Mouse (Mus musculus) megakaryocyte, embryonic 14.5 days (primary cell): Measurements from ENCODE around the gene Mob4. TPM values are rescaled to one million over a fixed set of nuclear protein-coding genes. Genes with fewer than 3 reads are reported as not detected.

ENCODE experiments used
- H3K27me3 ChIP-seq: replicated peaks from 2 replicates; pipeline ENCODE3; 2012; ENCODE audit warnings: inconsistent platforms
- H3K36me3 ChIP-seq: replicated peaks from 2 replicates; pipeline ENCODE3; 2012; ENCODE audit warnings: low read length, inconsistent platforms, mixed read lengths
- H3K4me1 ChIP-seq: 2 replicates; pipeline ENCODE4 v1.6.1; 2012; ENCODE audit warnings: inconsistent platforms
- H3K4me3 ChIP-seq: replicated peaks from 2 replicates; pipeline ENCODE3; 2012; ENCODE audit warnings: moderate library complexity, mild to moderate bottlenecking, inconsistent platforms
- H3K9me3 ChIP-seq: 2 replicates; pipeline ENCODE4 v1.6.1; 2012; ENCODE audit warnings: inconsistent platforms
- FLI1 ChIP-seq: IDR thresholded peaks from 2 replicates; pipeline ENCODE4 v1.6.1; 2012; ENCODE audit warnings: low read length, inconsistent platforms, mixed read lengths
- GATA1 ChIP-seq: IDR thresholded peaks from 3 replicates; pipeline ENCODE4 v1.6.1; 2012; ENCODE audit warnings: mixed read lengths, low read length, inconsistent platforms, borderline replicate concordance
- polyA plus RNA-seq: library from polyadenylated mRNA; stranded (reverse); fragments of >175 nt; gene quantifications from 2 replicates; pipeline ENCODE4 v1.2.3, GENCODE M21; 2012; ENCODE audit warnings: low replicate concordance; ENCODE audit not compliant: insufficient read depth

Gene Mob4
- polyA plus RNA-seq, 1 experiment: 7.0 TPM

DNA sequence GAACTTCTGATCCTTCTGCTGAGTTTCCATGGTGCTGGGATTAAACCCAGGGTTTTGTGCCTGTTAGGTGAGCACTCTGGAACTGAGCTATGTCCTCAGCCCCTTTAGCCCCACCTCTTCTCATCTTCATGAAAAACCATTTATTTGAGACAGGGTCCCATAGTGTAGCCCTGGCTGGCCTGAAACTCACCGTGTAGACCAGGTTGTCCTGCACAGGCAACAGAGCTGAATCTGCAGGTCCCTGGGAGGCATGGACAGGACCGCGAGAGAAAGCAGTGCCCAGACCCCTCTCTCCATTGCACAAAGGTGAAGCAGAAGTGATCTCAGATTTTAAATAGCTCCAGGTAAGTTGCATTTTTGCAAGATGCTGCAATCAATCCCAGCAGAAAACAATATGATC lies 29.2 kb downstream of the Mob4 start:
- H3K27me3 ChIP-seq: no peaks in the 10 kb centered on the region
- peaks cover 51% of the 10 kb centered on the region for H3K36me3 ChIP-seq
- 0 out of 2 replicates have a peak, but pooled peaks cover 3% of the 10 kb centered on the region for H3K4me1 ChIP-seq
- no peak for TF ChIP-seq FLI1
- no peak for TF ChIP-seq GATA1
- peaks cover 8% of the 10 kb centered on the region; the same call in 1 of the 2 replicates for H3K9me3 ChIP-seq
- H3K4me3 ChIP-seq: no peak overlapping the region

DNA sequence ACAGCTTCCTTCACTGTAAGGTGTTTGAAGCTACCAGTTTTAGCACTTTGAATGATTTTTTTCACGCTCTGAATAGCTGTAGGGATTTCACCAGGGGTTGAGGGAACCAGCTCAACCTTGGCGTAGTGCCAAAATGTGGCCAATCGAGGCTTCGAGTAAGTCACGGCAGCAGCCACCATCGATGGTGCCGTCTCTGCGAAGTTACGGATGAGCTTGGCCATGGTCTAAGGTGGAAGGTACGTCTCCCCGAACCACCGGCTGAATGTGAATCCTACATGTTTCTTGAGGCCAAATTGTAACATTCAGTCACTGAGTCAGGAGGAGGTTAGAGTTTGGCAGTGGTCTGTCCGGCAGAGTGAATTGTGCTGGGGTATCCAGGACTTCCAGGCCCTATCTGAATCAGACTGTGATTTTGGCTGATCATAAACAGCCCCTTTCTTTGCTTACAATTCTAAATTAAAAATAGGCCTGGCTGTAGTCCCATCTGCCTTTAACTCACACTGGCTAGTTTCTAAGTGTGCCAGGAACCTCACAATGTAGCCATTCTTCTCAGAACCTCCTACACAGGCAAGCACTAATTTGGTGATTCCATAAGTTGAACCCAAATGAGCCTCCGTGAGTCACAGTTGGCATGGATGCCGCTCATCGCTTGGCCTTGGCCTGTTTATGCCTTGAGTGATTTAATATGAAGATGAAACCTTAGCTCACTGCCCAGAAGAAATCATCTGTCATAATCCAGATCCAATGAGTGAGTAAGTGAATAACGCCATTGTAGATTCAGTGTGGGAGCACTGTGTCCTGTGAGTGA lies 30.0 kb downstream of the Mob4 start:
- Histone ChIP-seq H3K27me3 (no peaks in the 10 kb centered on the region), H3K4me3 (no peak overlapping the region), H3K4me1 (0 out of 2 replicates have a peak, but pooled peaks cover 3% of the 10 kb centered on the region), H3K9me3 (peaks cover 8% of the 10 kb centered on the region; the same call in 1 of the 2 replicates), H3K36me3 (peaks cover 43% of the 10 kb centered on the region)
- TF ChIP-seq FLI1: no peak
- TF ChIP-seq GATA1: no peak

DNA sequence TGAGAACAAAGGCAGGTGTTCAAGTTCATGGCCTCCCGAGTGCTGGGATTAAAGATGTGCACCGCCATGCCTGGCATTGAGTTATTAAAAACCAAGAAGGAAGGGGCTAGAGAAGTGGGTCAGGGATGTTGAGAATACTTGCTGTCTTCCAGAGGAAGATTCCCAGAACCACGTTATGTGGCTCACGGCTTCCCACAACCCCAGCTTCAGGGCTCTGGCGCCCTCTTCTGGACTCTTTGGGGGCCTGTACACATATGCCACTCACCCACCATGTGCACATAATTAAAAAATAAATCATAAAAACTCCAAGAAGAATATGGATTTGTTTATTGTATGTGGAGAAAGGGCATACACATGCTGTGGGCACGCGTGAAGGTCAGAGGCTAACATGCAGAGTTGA lies 30.9 kb downstream of the Mob4 start:
- H3K9me3 ChIP-seq: peaks cover 8% of the 10 kb centered on the region; the same call in 1 of the 2 replicates
- TF ChIP-seq FLI1 (no peak), GATA1 (no peak)
- H3K4me3 ChIP-seq: no peak overlapping the region
- 0 out of 2 replicates have a peak, but pooled peaks cover 3% of the 10 kb centered on the region for H3K4me1 ChIP-seq
- no peaks in the 10 kb centered on the region for H3K27me3 ChIP-seq
- H3K36me3 ChIP-seq: peaks cover 34% of the 10 kb centered on the region

DNA sequence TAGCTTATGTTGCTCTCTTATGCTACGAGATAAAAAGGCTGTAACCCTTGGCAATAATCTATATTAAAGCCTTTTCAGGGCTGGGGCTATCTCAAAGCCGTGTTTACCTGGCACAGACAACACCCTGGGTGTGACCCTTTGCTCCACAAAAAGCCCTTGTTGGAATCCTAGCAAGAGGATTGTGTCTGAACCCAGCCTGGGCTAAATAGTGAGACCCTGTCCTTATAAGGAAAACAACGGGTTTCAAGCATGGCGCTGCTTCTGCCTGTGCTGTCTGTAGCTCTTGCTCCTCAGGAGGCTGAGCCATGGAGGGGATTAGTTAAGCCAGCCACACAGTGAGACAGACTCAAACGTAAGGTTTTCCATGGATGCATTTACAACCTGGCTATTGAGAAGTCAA lies 31.8 kb downstream of the Mob4 start:
- Histone ChIP-seq H3K27me3 (no peaks in the 10 kb centered on the region), H3K4me3 (no peak overlapping the region), H3K9me3 (peaks cover 8% of the 10 kb centered on the region; the same call in 1 of the 2 replicates), H3K4me1 (0 out of 2 replicates have a peak, but pooled peaks cover 3% of the 10 kb centered on the region), H3K36me3 (peaks cover 26% of the 10 kb centered on the region)
- TF ChIP-seq FLI1: no peak
- TF ChIP-seq GATA1: no peak

DNA sequence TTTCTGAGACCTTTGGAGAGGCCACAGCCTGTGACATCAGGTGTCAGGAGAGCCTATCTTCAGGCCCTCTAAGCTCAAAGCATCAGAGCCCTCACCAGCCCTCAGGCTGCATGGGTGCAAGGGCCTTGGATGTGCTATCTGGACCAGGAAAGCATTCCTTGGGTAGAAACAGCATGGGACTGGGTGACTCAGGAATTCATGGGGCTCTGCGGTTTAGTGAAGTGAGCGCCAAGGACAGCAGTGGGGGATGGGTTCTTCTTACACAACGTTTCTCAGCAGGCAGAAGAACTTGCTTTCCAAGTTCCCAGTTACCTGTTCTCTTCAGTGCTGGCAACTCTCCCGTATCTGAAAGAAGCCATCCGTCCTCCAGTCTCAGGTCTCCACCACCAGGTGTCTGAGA lies 33.0 kb downstream of the Mob4 start:
- Histone ChIP-seq H3K9me3 (peaks cover 15% of the 10 kb centered on the region), H3K4me1 (0 out of 2 replicates have a peak, but pooled peaks cover 3% of the 10 kb centered on the region), H3K36me3 (peaks cover 13% of the 10 kb centered on the region), H3K27me3 (no peaks in the 10 kb centered on the region), H3K4me3 (no peak overlapping the region)
- TF ChIP-seq GATA1 (no peak), FLI1 (no peak)

DNA sequence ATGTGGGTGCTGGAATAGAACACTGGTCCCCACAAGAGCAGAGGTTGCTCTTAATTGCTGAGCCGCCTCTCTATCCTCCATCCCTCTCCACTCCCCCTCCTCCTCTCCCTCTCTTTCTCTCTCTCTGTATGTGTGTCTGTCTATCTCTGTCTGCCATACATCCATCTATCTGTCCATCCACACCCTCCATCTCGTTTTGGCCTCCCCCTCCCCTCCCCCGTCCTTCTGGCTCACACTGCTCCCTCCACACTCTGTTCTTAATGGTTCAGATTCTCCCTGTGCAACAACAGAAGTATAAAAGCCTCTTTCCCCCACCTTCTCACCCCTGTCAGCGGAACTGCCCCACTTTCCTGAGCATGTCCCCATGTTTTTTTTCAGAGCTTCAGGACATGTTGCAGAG lies 36.5 kb downstream of the Mob4 start:
- Histone ChIP-seq H3K36me3 (no peaks in the 10 kb centered on the region), H3K9me3 (peaks cover 20% of the 10 kb centered on the region), H3K4me1 (0 out of 2 replicates have a peak, but pooled peaks cover 3% of the 10 kb centered on the region), H3K27me3 (no peaks in the 10 kb centered on the region), H3K4me3 (no peak overlapping the region)
- TF ChIP-seq FLI1: no peak
- no peak for TF ChIP-seq GATA1

DNA sequence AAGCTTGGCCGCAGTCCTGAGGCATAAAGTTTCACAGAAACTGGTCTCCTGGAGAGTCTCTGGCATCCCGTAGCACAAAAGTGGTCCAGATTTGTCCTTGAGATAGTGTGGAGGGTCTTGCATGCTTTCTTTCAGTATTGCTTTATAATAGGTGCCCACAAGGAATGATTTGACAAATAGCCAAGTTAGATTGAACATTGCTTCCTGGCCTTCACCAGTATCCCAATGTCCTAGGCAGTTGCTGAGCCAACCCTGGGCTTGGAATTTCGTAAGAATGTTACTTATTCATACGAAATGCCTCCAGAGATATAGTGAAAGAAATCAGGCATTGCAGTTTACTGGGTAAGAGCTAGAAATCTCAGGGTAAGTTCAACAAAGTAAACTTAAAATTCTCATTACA lies 37.6 kb downstream of the Mob4 start:
- Histone ChIP-seq H3K36me3 (no peaks in the 10 kb centered on the region), H3K4me1 (0 out of 2 replicates have a peak, but pooled peaks cover 3% of the 10 kb centered on the region), H3K4me3 (no peak overlapping the region), H3K27me3 (no peaks in the 10 kb centered on the region), H3K9me3 (peaks cover 27% of the 10 kb centered on the region)
- no peak for TF ChIP-seq GATA1
- TF ChIP-seq FLI1: no peak

DNA sequence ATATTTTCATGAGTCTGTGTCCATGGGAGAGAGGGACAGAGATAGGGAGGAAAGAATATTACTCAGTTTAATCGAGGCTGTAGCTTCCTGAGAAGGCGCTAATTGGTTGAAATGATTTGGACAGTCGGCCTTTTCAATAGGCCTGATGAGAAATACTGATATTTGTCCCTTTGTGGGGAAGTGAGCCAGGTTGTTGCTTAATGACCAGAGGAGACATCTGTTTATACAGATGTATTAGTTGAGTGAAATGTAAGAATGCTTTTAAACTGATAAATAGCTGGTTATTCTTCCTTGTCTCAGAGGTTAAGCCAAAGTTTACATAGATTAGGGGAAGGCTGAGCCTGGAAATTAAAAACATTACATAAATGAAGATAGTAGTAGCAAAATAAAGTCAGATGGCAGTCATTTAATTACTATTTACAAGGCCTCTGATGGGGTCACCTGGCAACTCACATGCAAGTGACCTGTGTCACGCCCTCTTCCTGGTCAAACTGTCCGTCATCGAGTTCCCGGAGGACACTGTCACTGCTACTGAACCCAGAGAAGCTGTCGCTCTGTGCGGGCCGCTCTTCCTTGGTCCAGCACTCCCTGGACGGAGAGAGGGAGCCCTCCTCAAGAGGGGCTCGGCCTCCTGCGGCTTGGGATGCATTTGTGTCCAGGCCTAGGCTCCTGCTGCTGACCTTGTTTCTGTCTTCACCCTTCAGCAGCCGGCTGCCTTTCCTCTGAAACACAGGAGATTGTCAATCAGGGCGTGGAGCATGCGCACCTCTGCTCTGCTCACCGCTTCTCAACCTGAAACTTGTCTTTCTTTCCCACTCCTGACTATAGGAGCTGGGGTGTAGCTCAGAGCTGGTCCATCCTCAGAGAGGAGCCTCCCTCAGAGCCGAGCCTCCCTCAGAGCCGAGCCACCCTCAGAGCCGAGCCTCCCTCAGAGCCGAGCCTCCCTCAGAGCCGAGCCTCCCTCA lies 40.6 kb downstream of the Mob4 start:
- Histone ChIP-seq H3K27me3 (no peaks in the 10 kb centered on the region), H3K4me1 (no peaks in the 10 kb centered on the region), H3K4me3 (no peak overlapping the region), H3K9me3 (peaks cover 32% of the 10 kb centered on the region), H3K36me3 (no peaks in the 10 kb centered on the region)
- TF ChIP-seq FLI1 (no peak), GATA1 (no peak)

DNA sequence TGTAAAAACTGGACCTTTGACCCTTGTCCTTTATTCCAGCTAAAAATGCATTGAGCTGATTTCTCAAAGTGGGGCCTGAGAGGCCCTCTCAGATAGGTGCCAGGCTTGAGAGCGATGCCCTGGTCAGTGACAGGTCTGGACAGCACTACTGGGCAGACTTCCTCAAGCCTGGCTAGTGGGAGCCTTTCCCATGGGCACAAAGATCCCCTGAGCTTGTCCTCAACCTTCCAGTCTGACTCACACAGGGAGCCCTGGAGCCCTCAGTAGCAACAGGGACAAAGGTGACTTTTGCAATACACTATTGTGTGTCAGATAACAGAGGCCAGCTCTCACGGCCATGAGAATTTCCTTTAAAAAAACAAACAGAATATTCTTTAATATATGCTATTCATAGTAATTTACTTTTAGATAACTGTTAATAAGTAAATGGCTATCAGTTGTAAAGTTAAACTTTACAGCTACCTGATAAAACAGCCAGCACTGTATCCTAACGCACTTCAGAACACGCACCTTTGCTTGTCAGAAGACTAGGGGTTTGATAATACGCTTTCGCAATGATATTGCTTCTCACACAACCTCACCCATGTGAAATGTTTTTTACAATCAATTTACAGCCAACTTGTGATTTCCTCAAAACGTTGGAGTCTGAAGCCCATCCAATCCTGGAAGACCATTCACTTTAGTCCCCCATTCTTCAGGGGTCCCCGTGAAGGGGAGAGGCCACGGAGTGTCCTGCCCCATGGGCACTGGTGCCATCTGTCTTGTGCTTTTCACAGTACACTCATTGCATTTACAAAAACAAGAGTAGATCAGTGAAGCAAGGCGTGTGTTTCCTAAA lies 42.9 kb downstream of the Mob4 start:
- H3K36me3 ChIP-seq: no peaks in the 10 kb centered on the region
- peaks cover 25% of the 10 kb centered on the region for H3K9me3 ChIP-seq
- TF ChIP-seq FLI1 (no peak), GATA1 (no peak)
- H3K4me3 ChIP-seq: no peak overlapping the region
- no peaks in the 10 kb centered on the region for H3K27me3 ChIP-seq
- H3K4me1 ChIP-seq: no peaks in the 10 kb centered on the region
